Mouse (Mus musculus) monocyte, adult 2 months (primary cell): Measurements from ENCODE around the gene Irgq.
"Not testable (repeated sequence)": the region's sequence is repeated elsewhere in the genome, so short reads cannot be mapped to it uniquely, and the experiment has no call there.

Experiments used
- DNase-seq, 2 experiments: peaks; one replicate each; pipeline ENCODE4 v3.0.0; 2022; ENCODE audit warnings: low spot score in 2 of 2, low read depth in 1 of 2

The Irgq gene

GRCm38 (mm10) chr7:24530062-24530931 is at the start of gene Irgq:
Irgq (plus strand) TSS chr7:24530689.
- DNase-seq, result peak; percentile 93 to 96

GRCm38 (mm10) chr7:24480986-24481473 is 49.5 kb upstream of the Irgq start:
- no peak for DNase-seq

GRCm38 (mm10) chr7:24481474-24482207 is 48.8 kb upstream of the Irgq start, which contains the start of gene Cadm4:
Cadm4 (plus strand) TSS chr7:24482023.
- peak in 1 of 2 experiments; percentile 26 for DNase-seq

- no peak for DNase-seq
These were observed 48.1 kb upstream of the Irgq start for GRCm38 (mm10) chr7:24482208-24483020.

GRCm38 (mm10) chr7:24483291-24483690 is 47.2 kb upstream of the Irgq start:
- not testable (repeated sequence) for DNase-seq

GRCm38 (mm10) chr7:24485481-24485880 is 45.0 kb upstream of the Irgq start:
- no peak for DNase-seq

- DNase-seq, result no peak
These were observed 43.8 kb upstream of the Irgq start for GRCm38 (mm10) chr7:24486654-24487130.

- DNase-seq, result no peak
These were observed 43.1 kb upstream of the Irgq start for GRCm38 (mm10) chr7:24487403-24487802.

- DNase-seq, result no peak
These were observed 42.2 kb upstream of the Irgq start for GRCm38 (mm10) chr7:24488303-24488702.

GRCm38 (mm10) chr7:24499856-24500577 is 30.5 kb upstream of the Irgq start:
- no peak for DNase-seq

GRCm38 (mm10) chr7:24500929-24501328 is 29.6 kb upstream of the Irgq start:
- DNase-seq, result no peak

GRCm38 (mm10) chr7:24501492-24501891 is 29.0 kb upstream of the Irgq start:
- DNase-seq, result no peak

- no peak for DNase-seq
These were observed 26.5 kb upstream of the Irgq start for GRCm38 (mm10) chr7:24504004-24504403.

GRCm38 (mm10) chr7:24504868-24505267 is 25.6 kb upstream of the Irgq start:
- no peak for DNase-seq

GRCm38 (mm10) chr7:24505447-24506064 is 24.9 kb upstream of the Irgq start:
- DNase-seq, result no peak

GRCm38 (mm10) chr7:24506065-24506459 is 24.4 kb upstream of the Irgq start:
- no peak for DNase-seq

GRCm38 (mm10) chr7:24506476-24506837 is 24.0 kb upstream of the Irgq start:
- DNase-seq, result no peak

GRCm38 (mm10) chr7:24506838-24507725 is 23.4 kb upstream of the Irgq start, which contains the start of gene Zfp428:
Zfp428 (plus strand) TSS chr7:24507006.
- DNase-seq, result peak in 1 of 2 experiments; percentile 47

GRCm38 (mm10) chr7:24507726-24508114 is 22.8 kb upstream of the Irgq start:
- DNase-seq, result no peak
